Mouse (Mus musculus) cerebellum, adult 11 months (tissue): ENCODE measurements around the gene Shisa4.
"Not testable (repeated sequence)": the region's sequence is repeated elsewhere in the genome, so short reads cannot be mapped to it uniquely, and the experiment has no call there.

Experiments used
- DNase-seq: peaks from one replicate; pipeline ENCODE4 v3.0.0; 2022

Shisa4 gene

DNA sequence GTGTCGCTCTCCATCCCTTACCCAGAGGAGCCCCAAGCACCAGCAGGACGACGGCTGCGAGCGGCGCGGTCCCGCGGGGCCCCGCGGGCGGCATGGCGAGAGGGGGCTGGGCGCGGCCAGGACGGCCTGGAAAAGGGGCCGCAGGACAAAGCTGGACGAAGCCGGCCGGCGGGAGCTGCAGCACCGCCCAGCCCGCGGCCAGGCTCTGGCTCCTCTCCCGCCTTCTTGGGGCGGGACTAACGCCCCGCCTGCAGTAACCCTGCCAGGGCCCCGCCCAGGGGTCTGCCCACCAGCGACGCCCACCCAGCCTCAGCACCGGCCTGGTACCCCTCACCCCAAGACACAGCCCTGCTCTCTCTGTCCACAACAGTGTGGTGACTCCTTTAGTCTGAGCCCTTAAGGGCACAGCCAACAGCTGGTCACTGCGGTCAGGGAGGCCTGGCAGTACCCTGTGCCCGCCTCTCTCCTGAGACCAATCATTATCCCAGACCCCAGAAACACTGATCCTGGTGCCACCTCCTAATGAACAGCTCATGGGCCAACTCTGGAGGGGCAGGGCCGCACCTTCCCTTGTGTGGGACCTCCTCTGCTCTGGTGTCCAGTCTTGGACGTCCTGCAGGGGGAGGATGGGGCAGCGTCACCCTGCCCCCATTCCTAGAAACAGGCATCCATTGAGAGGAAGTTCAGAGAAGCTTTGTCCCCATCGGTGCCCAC lies at the start of gene Shisa4:
Gene Shisa4, minus strand, starts transcription at position 370 of the 714 bp plus-strand sequence.
- peak; percentile 70 for DNase-seq

DNA sequence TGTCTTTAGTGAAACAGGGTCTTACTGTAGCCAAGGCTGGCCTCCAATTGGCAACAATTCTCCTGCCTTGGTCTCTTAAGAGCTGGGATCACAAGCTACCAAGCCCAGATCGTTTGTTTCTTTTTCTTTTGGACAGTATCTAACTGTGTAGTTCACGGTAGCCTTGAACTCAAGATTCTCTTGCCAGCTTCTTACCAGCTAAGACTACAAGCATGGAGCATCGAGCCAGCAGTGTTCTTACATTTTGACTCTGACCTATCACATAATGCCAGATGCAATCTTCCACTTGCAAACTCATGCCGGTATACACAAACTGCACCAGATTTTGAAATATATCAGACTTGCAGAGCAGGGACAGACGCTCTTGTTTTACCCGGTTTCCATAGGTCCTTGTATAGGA lies 47.7 kb upstream of the Shisa4 start:
- no peak for DNase-seq

DNA sequence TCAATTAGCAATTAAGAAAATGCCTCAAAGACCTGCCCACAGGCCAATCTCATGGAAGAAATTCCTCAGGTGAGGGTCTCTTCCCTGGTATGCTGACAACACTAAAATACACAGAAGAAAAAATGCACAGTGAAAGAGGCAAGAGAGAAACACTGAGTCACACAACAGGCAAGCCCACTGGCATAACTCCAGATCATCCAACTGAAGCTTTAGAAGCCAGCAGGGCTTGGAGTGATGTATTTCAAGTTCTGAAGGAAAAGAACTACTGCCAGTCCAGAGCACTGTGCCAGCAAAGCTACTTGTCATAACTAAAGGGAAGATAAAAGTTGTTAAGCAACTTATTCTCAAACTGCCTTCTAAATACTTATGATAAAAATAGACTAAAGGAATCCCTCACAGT lies 39.0 kb upstream of the Shisa4 start:
- no peak for DNase-seq

DNA sequence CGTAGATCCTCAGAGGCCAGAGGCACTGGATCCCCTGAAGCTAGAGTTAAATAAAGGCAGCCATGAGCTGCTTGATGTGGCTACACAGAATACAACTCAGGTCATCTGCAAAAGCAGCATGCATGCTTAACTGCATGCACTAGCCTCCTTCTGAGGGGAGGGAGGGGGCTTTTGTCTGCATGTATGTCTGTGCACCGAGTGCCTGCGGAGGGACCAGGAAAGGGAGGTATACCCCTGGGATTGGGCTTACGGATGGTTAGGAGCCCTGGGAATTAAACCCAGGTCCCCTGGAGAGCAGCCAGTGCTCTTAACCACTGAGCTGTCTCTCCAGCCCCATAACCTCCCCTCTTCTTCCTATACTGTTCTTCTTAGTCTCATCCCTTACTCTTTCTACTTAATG lies 37.1 kb upstream of the Shisa4 start:
- DNase-seq = no peak

DNA sequence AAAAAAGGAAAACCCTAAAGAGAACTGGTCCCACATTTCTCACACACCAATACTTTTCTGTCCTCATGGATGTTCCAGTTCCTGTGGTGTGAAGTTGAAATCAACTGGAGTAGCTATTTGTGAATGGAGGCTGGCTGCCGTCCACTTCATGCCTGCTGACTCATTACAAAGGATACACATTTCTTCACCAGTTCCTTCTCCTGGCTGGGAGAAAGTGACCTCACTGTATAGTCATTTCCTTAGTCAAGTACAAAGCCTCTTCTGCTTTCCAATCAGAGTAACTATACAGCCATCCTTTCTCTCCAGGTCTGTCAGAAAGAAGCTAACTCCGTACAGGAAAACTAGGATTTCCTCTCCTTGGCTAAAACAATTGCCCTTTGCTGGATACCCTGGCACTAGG lies 35.9 kb upstream of the Shisa4 start:
- no peak for DNase-seq

DNA sequence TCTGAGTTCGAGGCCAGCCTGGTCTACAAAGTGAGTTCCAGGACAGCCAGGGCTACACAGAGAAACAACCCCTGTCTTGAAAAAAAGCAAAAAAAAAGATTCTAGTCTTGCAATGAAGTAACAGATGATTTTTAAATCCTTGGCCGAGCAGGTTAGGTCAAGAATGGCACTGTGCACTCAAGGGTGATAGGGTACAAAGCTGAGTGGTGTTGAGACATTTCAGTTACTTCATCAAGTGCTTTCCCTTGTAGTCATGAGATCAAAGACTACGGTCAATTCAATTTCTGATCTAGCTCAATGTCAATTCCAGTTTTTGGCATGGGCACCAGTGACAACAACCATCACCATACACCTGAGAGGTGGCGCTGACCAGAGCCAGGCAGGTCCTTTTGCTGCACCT lies 33.9 kb upstream of the Shisa4 start:
- DNase-seq = no peak

DNA sequence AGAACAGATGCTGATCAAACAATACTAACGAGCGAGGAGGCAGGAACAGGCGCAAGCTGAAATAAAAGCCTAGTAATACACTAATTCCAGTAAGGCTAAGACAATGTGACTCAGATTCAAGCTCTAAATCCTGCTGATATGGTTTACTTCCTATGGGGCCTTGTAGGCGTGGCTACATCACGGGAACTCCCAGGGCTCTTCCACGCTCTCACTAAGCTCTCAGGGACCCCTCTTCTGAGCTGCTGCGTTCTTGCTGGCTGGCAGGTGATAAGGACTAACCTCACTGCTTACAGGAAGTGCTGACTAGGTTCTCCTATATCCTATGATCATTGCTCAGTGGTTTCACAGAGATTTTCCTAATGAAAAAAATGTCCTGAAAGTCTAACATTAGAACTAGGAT lies 30.3 kb upstream of the Shisa4 start:
- no peak for DNase-seq

DNA sequence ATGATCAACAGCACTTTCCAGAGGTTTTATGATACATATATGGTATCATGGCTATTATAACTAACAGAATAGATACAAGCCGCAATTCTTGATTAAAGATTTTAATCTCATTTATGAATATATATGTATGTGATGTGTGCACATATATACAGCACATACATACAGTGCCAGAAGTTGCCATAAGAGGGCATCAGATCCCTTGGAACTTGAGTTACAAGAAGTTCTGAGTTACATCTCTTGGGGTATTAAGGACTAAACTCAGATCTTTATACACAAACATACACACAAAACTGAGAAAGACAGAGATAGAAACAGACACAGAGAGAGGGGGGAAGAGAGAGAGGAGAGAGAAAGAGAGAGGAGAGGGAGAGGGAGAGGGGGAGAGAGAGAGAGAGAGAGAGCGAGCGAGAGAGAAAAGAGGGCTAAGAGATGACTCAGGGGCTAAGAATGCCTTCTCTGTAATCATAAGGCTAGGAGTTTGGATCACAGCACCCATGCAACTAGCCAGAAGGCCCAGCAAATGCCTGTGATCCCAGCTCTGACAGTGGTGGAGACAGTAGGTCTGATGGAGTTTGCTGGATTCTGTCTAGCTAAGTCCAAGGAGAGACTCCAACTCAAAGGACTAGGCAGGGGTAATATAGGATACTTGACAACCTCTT lies 26.5 kb upstream of the Shisa4 start:
- no peak for DNase-seq

DNA sequence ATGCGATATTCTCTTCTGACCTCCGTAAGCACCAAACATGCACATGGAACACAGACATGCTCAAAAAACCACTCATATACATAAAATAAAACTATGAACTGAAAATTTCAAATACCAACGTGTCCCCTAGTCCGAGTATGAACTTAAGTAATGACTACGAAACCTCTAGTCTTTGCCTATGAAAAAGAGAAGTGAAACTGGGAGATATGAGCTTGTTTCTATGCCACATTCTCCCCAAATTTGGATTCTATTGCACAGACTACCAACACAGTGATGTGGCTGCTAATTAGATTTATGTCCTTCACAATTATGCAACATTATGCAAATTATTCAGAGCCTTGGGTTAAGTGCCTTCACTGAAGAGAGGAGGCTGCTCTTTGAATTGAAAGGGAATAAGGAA lies 24.4 kb upstream of the Shisa4 start:
- no peak for DNase-seq

DNA sequence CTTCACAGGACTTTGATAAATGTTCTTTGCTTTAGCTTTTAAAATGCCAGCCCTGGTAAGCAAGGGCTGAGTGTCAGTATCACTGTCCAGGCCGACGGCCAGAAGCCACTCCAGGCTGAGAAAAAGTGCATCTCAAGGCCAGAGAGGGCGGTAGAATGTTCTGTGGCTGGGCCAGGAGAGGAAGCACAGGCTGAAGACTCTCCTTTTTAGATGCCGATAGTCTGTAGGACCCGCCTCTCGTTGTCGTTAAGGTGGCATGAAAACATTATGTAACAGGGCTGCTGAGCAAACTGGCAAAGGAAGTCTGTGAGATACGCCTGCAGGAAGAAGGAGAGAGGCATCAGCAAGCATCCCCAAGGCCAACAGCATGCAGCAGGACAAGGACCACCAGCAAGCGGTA lies 10.1 kb upstream of the Shisa4 start:
- DNase-seq = no peak

DNA sequence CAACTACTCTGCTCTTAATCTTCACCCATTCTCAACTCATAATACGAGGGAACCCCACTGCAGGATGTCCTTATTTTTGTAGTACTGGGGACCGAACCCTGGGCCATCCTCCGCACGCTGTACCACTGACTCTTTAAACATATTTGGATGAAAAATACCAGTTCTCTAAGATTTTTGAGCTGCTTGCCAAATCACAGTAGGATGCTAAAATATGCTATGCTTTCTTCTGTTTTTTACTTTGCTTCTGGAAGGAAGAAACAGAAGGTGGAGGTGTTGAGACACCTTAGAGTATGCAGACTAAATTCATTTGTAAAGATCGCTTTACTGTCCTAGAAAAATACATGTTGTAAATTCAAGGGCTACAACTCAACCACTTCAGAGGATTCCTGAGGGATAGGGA lies 9.1 kb upstream of the Shisa4 start:
- DNase-seq = no peak

DNA sequence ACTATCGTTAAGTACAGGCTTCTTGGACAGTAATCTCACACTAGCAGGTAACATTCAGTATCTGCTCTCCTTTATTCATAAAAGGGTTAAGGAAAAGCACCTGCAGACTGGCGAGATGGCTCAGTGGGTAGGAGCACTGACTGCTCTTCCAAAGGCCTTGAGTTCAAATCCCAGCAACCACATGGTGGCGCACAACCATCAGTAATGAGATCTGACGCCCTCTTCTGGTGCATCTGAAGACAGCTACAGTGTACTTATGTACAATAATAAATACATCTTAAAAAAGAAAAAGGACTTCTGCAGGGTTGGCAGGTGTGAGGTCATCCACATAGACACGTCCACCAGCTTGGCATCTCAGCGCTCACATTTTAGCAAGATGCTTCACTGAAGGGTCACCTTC lies 6.5 kb upstream of the Shisa4 start:
- DNase-seq = not testable (repeated sequence)

DNA sequence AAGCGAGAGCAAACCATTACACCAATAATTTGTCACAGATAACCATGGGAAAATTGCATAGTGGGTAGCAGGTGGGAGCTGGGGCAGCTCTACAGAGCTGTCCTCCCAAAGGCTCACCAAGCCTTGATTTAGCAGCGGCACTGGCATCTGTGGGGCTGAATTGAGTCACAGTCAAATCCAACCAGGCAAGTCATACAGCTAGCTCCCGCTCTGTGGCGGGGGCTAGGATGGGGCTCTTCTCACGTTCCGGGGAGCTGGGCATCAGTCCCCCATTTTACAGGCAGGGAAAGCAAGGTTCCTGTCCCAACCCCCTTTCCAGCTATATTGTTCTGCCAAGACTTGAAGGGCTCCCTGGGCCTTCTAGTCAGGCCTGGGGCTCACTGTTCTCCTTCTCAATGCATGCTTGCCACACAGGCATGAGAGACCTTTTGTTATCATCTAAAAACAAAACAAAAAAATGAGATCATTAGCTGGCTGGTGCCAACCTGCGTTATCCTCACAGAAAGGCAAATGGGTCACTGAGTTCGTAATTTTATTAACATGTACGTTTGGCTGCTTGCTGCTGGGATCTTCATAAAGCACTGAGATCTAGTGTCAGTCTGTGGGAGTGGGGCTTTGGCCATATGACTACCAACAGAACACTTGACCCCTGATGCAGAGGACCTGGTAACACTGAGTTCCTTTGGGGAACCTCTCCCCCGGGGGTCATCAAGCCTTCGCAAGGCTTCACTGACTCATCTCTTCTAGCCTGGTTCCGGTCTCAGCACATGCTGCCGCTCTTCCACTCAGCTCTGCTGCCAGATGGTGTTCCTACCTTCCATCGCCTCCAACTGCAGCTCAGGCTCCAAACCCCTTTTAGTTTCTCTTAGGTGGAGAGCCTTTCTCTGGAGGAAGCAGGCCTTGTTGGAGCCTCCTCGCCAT lies 5.3 kb upstream of the Shisa4 start:
- DNase-seq = peak; percentile 39

DNA sequence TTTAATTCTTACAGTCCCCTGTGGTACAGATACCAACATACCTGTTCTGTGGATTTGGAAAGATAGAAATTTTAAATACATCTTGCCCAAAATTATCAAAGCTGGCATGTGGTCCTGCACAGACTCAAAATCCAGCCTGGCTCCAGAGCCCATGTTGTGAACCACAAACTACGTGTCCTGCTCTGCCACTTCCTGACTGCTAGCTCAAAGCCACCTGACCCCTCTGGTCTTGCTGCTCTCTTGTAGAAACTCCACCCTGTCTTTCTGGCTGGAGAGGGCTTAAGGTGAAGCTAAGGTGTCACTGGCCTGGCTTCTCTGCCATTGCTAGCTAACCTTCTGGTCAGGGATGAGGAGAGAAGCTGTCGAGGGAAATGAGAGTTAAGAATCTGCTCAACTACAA lies 4.0 kb upstream of the Shisa4 start:
- no peak for DNase-seq

DNA sequence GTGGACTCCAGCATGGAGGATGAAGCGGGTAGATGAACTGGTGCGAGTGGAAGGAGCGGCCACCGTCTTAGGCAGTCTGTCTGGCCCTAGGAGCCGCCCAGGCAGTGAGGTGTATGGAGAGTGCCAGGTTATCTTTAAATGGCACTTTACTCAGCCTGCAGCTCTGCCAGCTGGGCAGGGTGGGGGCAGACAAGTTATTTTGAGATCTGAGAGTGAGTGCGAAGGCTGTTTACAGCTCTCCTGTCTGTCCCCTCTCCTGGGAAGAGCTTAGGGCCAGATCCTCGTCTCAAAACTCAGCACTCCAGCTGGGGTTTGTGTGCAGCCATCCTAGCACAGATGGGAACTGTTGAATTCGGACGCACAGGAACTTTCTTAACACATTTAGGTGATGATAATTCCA lies 3.5 kb upstream of the Shisa4 start:
- DNase-seq = no peak

DNA sequence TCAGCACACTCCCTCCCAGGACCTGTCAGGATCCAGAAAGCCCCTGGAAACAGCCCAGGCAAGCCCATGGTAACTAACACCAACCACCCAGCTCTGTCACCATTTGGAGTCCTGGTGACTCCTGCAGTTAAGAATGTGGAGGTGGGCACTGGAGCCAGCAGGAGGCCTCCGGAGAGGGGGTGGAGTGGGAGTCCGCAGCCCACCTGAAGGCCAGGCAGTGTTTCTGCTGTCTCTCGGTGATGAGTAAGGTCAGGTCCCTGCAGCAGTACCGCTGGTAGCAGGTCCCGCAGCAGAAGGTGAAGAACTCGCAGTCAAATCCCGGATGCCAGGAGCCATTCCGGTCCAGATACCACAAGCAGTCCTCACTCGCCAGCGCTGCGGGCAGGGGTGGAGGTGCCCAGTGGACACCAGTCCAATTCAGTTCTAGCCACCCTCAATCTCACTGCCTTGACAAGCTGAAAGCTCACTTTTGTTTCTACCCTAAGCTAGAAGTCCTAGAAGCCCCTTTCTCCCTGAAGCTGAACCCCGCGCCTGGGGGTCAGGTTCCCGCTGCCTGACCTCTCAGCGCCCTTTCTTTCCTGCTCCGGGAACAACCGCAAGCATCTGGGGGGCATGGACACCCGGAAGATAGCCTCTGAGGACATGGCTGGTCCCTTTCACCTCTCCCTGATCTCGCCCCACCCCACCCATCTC lies 716 bp downstream of the Shisa4 start:
- DNase-seq = peak; percentile 51

DNA sequence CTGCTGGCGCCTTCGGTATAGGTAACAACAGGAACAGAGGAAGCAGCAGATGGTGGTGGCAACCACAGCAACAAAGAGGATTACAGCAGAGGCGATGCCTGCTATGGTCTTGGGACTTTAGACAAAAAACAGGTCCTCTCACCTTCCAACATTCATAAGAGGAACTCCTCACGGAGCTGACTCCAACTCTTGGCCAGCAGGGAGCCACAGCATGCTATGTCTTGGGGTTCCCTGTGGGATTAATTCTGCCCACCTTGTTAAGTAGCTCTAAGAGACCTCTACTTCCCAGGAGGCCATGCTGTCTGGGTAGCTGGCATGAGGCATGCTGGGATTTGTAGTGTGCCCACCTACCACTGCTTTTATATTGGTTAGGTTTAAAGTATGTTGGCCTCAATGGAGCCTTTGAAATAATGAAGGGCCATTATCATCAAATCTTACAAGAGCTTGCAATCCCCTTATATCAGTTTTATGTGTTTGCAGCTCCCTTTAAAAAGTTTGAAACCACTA lies 1.8 kb downstream of the Shisa4 start:
- no peak for DNase-seq

DNA sequence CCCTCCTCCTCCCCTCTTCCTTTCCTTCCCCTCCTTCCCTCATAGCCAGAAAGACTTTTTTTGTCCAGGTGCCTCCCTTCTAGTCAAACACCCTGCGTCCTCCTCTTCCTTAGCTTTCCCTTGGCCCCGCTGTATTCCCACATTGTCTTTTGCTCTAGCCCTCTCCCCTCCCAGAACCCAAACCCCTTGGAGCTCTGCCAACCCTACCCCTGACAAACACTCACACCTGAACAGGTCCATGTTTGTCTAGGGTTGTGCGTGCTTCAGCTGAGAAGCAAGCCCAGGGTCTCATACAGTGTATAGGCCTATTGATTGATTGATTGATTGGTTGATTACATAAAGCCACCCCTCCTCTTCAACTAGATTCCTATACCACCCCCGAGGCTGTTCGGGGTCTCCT lies 5.6 kb downstream of the Shisa4 start:
- DNase-seq = peak; percentile 21

DNA sequence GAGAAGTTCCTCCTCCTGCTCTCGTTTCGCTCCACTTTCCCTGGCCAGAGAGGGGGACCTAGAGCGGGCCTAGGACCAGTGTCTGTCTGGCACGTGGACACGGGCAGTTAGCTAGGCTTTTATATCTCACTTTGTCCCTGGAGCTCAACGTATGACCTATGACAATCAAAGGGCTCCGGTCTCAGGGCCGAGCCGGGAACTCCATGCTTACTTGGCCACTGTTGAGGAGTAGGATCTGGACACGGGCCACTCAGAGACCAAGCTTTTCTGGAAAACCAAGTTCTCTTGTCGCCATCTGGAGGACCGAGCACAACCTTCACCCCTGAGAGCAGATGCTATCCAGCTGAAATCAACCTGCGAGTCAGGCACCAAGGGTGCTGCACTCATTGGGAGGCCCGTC lies 6.1 kb downstream of the Shisa4 start:
- peak; percentile 49 for DNase-seq

DNA sequence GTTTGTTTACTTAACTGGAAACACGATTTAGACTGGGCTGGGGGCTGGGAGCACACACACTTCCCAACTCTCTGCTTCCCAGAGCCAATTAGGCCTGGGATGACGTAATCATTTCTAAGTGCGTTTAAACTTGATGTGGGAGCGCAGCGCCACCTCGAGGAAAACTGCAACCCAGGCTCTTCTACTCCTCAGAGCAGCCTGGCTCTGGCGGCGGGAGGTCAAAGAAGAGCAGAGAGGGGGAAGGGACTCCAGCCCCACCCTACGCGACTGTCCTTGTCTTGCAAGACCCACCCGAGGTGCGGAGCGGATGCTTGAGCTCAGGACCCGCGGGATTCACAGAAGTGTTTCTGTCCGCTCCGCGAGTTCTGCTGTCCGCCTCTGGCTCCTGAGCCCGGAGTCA lies 6.8 kb downstream of the Shisa4 start:
- peak; percentile 87 for DNase-seq

DNA sequence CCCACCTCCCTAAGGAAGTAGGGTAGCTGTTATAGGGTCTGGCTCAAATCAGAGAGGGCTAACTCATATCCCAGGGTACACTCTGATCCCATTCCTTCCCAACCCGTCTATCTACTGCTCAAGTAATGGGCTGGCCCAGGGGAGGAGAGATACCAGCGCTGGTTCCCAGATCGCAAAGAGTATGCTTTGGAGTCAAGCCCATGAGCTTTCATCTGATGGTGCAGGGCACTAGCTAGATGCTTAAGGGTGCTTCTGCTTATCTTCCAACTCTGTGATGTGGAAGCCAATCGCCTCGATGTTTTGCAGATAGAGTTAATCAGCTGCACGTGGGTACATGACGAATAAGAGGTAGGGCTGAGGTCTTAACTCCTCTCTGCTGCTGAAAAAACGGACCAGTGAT lies 7.4 kb downstream of the Shisa4 start:
- DNase-seq = no peak

DNA sequence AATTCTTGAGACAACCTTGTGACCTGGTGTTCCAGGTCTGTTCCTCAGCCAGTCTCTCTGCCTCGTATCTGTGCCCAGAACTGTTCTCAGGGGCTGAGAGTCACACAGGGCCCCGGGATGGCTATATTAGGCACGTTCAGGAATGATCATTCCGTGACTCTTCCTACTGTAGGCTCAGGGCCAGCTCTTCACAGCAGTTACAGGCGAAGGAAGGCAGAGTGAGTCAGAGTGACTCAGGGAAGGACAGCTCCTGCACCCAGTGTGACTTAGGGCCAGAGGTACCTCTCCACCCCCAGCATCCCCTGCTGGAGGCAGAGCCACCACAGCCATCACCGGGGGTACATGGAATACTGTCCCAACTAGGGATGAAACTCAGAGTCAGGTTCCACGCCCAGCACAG lies 8.0 kb downstream of the Shisa4 start:
- DNase-seq = no peak

DNA sequence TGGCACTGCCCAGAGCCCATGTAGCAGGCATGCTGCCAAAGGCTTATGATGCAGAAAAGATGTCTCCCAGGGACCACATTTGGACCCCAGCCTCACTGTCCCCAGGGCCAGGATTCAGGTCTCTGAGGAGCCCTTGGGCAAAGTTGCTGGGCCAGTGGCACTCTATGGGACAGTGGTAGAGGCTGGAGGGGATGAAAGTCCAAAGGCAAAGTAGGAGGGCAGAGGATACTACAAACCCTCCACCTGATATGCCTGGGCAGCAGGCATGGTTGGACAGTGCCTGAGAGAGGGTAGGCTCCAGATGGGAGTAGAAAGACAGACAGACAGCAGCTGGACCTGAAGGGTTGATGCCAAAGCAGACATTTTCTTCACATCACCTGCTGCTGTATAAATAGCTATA lies 8.7 kb downstream of the Shisa4 start:
- no peak for DNase-seq
